Mouse (Mus musculus): Measurements from ENCODE around the gene Onecut1. TPM values are rescaled to one million over a fixed set of nuclear protein-coding genes. Genes with fewer than 3 reads are reported as not detected.

The Onecut1 gene
- polyA plus RNA-seq, 1 experiment from 2014 or later, result 12.7 TPM

GRCm38 (mm10) chr9:74912619-74913376, 51.1 kb downstream of the Onecut1 start:
- H3K4me3 ChIP-seq (ENCODE audit: low read depth, low read length), result no peak overlapping the region
- no peaks in the 10 kb centered on the region for H3K4me1 ChIP-seq (replicated peaks; ENCODE audit: control insufficient read depth, insufficient read depth, low read length)
- H3K9ac ChIP-seq (ENCODE audit: low read depth, low read length), result no peak overlapping the region
- H3K9me3 ChIP-seq (ENCODE audit: control insufficient read depth, low read length), result no peaks in the 10 kb centered on the region
- 75% methylated on average over 19 of the region's 19 CpGs for whole genome bisulfite sequencing
- DNase-seq (ENCODE audit: low spot score) (no peak), ATAC-seq (ENCODE audit: low FRiP score) (no peak)
- no peaks in the 10 kb centered on the region for H3K36me3 ChIP-seq (ENCODE audit: control insufficient read depth, insufficient read depth, low read length)
- H3K27ac ChIP-seq (ENCODE audit: low read depth, low read length), result no peak overlapping the region
- H3K4me2 ChIP-seq (replicated peaks; ENCODE audit: low read depth, low read length), result no peak overlapping the region
- H3K27me3 ChIP-seq (ENCODE audit: control insufficient read depth, insufficient read depth, low read length), result no peaks in the 10 kb centered on the region

GRCm38 (mm10) chr9:74915611-74916010, 53.9 kb downstream of the Onecut1 start:
- no peak for ATAC-seq (ENCODE audit: low FRiP score)
- H3K36me3 ChIP-seq (ENCODE audit: control insufficient read depth, insufficient read depth, low read length), result no peaks in the 10 kb centered on the region
- no peak for DNase-seq (ENCODE audit: low spot score)
- 86% methylated on average over 3 of the region's 3 CpGs for WGBS
- no peaks in the 10 kb centered on the region for H3K9me3 ChIP-seq (ENCODE audit: control insufficient read depth, low read length)
- no peak overlapping the region for H3K9ac ChIP-seq (ENCODE audit: low read depth, low read length)
- H3K27me3 ChIP-seq (ENCODE audit: control insufficient read depth, insufficient read depth, low read length), result no peaks in the 10 kb centered on the region
- H3K4me2 ChIP-seq (replicated peaks; ENCODE audit: low read depth, low read length), result no peak overlapping the region
- H3K27ac ChIP-seq (ENCODE audit: low read depth, low read length), result no peak overlapping the region
- H3K4me3 ChIP-seq (ENCODE audit: low read depth, low read length), result no peak overlapping the region
- no peaks in the 10 kb centered on the region for H3K4me1 ChIP-seq (replicated peaks; ENCODE audit: control insufficient read depth, insufficient read depth, low read length)

GRCm38 (mm10) chr9:74920450-74920849, 58.7 kb downstream of the Onecut1 start:
- no peaks in the 10 kb centered on the region for H3K4me1 ChIP-seq (replicated peaks; ENCODE audit: control insufficient read depth, insufficient read depth, low read length)
- ATAC-seq (ENCODE audit: low FRiP score), result no peak
- no peak overlapping the region for H3K27ac ChIP-seq (ENCODE audit: low read depth, low read length)
- H3K9ac ChIP-seq (ENCODE audit: low read depth, low read length), result no peak overlapping the region
- H3K27me3 ChIP-seq (ENCODE audit: control insufficient read depth, insufficient read depth, low read length), result no peaks in the 10 kb centered on the region
- no peak overlapping the region for H3K4me3 ChIP-seq (ENCODE audit: low read depth, low read length)
- H3K36me3 ChIP-seq (ENCODE audit: control insufficient read depth, insufficient read depth, low read length), result no peaks in the 10 kb centered on the region
- no peak overlapping the region for H3K4me2 ChIP-seq (replicated peaks; ENCODE audit: low read depth, low read length)
- no peak for DNase-seq (ENCODE audit: low spot score)
- WGBS, result 94% methylated on average over 12 of the region's 12 CpGs
- no peaks in the 10 kb centered on the region for H3K9me3 ChIP-seq (ENCODE audit: control insufficient read depth, low read length)

GRCm38 (mm10) chr9:74921422-74921821, 59.7 kb downstream of the Onecut1 start:
- H3K4me2 ChIP-seq (replicated peaks; ENCODE audit: low read depth, low read length), result no peak overlapping the region
- no peaks in the 10 kb centered on the region for H3K4me1 ChIP-seq (replicated peaks; ENCODE audit: control insufficient read depth, insufficient read depth, low read length)
- 55% methylated on average over 1 of the region's 1 CpGs for WGBS
- H3K4me3 ChIP-seq (ENCODE audit: low read depth, low read length), result no peak overlapping the region
- no peaks in the 10 kb centered on the region for H3K9me3 ChIP-seq (ENCODE audit: control insufficient read depth, low read length)
- DNase-seq (ENCODE audit: low spot score) (no peak), ATAC-seq (ENCODE audit: low FRiP score) (no peak)
- no peak overlapping the region for H3K9ac ChIP-seq (ENCODE audit: low read depth, low read length)
- H3K36me3 ChIP-seq (ENCODE audit: control insufficient read depth, insufficient read depth, low read length), result no peaks in the 10 kb centered on the region
- H3K27me3 ChIP-seq (ENCODE audit: control insufficient read depth, insufficient read depth, low read length), result no peaks in the 10 kb centered on the region
- H3K27ac ChIP-seq (ENCODE audit: low read depth, low read length), result no peak overlapping the region

- H3K36me3 ChIP-seq (ENCODE audit: control insufficient read depth, insufficient read depth, low read length), result no peaks in the 10 kb centered on the region
- 74% methylated on average over 3 of the region's 3 CpGs for WGBS
- no peak overlapping the region for H3K4me2 ChIP-seq (replicated peaks; ENCODE audit: low read depth, low read length)
Measured at GRCm38 (mm10) chr9:74922884-74923283, 61.2 kb downstream of the Onecut1 start.

GRCm38 (mm10) chr9:74923291-74923977, 61.7 kb downstream of the Onecut1 start:
- Histone ChIP-seq H3K4me3 (ENCODE audit: low read depth, low read length) (no peak overlapping the region), H3K4me1 (replicated peaks; ENCODE audit: control insufficient read depth, insufficient read depth, low read length) (no peaks in the 10 kb centered on the region), H3K4me2 (replicated peaks; ENCODE audit: low read depth, low read length) (no peak overlapping the region), H3K36me3 (ENCODE audit: control insufficient read depth, insufficient read depth, low read length) (no peaks in the 10 kb centered on the region), H3K27me3 (ENCODE audit: control insufficient read depth, insufficient read depth, low read length) (no peaks in the 10 kb centered on the region), H3K27ac (ENCODE audit: low read depth, low read length) (no peak overlapping the region), H3K9me3 (ENCODE audit: control insufficient read depth, low read length) (no peaks in the 10 kb centered on the region), H3K9ac (ENCODE audit: low read depth, low read length) (no peak overlapping the region)
- 85% methylated on average over 6 of the region's 6 CpGs for WGBS
- ATAC-seq (ENCODE audit: low FRiP score) (no peak), DNase-seq (ENCODE audit: low spot score) (no peak)

More at GRCm38 (mm10) chr9:74922884-74923283, 61.2 kb downstream of the Onecut1 start:
- Histone ChIP-seq H3K4me1 (replicated peaks; ENCODE audit: control insufficient read depth, insufficient read depth, low read length) (no peaks in the 10 kb centered on the region), H3K9ac (ENCODE audit: low read depth, low read length) (no peak overlapping the region), H3K27ac (ENCODE audit: low read depth, low read length) (no peak overlapping the region), H3K4me3 (ENCODE audit: low read depth, low read length) (no peak overlapping the region), H3K9me3 (ENCODE audit: control insufficient read depth, low read length) (no peaks in the 10 kb centered on the region), H3K27me3 (ENCODE audit: control insufficient read depth, insufficient read depth, low read length) (no peaks in the 10 kb centered on the region)
- DNase-seq (ENCODE audit: low spot score) (no peak), ATAC-seq (ENCODE audit: low FRiP score) (no peak)

GRCm38 (mm10) chr9:74925220-74925769, 63.6 kb downstream of the Onecut1 start:
- Histone ChIP-seq H3K36me3 (ENCODE audit: control insufficient read depth, insufficient read depth, low read length) (no peaks in the 10 kb centered on the region), H3K27ac (ENCODE audit: low read depth, low read length) (no peak overlapping the region), H3K4me3 (ENCODE audit: low read depth, low read length) (no peak overlapping the region), H3K4me2 (replicated peaks; ENCODE audit: low read depth, low read length) (no peak overlapping the region), H3K9ac (ENCODE audit: low read depth, low read length) (no peak overlapping the region), H3K27me3 (ENCODE audit: control insufficient read depth, insufficient read depth, low read length) (no peaks in the 10 kb centered on the region), H3K9me3 (ENCODE audit: control insufficient read depth, low read length) (no peaks in the 10 kb centered on the region), H3K4me1 (replicated peaks; ENCODE audit: control insufficient read depth, insufficient read depth, low read length) (no peaks in the 10 kb centered on the region)
- ATAC-seq (ENCODE audit: low FRiP score) (peak; percentile 66; the same call in 1 of the 2 replicates), DNase-seq (ENCODE audit: low spot score) (peak; percentile 53)
- 37% methylated on average over 10 of the region's 10 CpGs for WGBS

GRCm38 (mm10) chr9:74929981-74930423, 68.3 kb downstream of the Onecut1 start:
- Histone ChIP-seq H3K27me3 (ENCODE audit: control insufficient read depth, insufficient read depth, low read length) (no peaks in the 10 kb centered on the region), H3K9ac (ENCODE audit: low read depth, low read length) (no peak overlapping the region), H3K36me3 (ENCODE audit: control insufficient read depth, insufficient read depth, low read length) (no peaks in the 10 kb centered on the region), H3K9me3 (ENCODE audit: control insufficient read depth, low read length) (no peaks in the 10 kb centered on the region), H3K4me1 (replicated peaks; ENCODE audit: control insufficient read depth, insufficient read depth, low read length) (no peaks in the 10 kb centered on the region), H3K4me2 (replicated peaks; ENCODE audit: low read depth, low read length) (no peak overlapping the region), H3K27ac (ENCODE audit: low read depth, low read length) (no peak overlapping the region), H3K4me3 (ENCODE audit: low read depth, low read length) (no peak overlapping the region)
- ATAC-seq (ENCODE audit: low FRiP score), result no peak
- WGBS, result 92% methylated on average over 4 of the region's 4 CpGs
- DNase-seq (ENCODE audit: low spot score), result no peak
